Mouse (Mus musculus): Measurements from ENCODE around the gene Rap1gap2. TPM values are rescaled to one million over a fixed set of nuclear protein-coding genes. Genes with fewer than 3 reads are reported as not detected.

Rap1gap2 gene
- polyA plus RNA-seq, 1 experiment, result 0.81 TPM

DNA sequence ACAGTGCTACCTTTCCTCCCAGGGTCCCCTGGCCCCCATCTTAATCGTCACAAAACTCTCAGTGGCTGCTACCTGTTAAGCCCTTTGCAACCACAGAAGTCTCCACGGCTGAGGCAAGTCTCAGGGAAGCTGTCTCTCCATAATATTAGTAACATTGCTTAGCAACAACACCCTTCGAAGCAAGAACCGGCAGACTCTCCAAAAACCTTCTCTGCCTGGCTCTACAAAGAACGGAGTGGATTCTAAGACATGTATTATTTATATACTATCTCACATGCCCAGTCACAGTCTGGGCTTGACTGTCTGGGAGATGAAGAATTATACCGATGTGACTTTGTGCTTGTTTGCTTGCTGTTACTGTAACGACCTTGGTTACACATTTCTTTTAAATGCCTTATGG is 83.2 kb downstream of the Rap1gap2 start:
- Histone ChIP-seq H3K27me3 (replicated peaks) (peaks cover 55% of the 10 kb centered on the region), H3K4me1 (peaks cover 55% of the 10 kb centered on the region), H3K36me3 (replicated peaks; ENCODE audit: low read length) (no peaks in the 10 kb centered on the region), H3K4me3 (replicated peaks) (no peak overlapping the region), H3K9me3 (no peaks in the 10 kb centered on the region)
- no peak for TF ChIP-seq FLI1 (IDR thresholded peaks at IDR 0.05; ENCODE audit: low read length)
- no peak for TF ChIP-seq GATA1 (IDR thresholded peaks at IDR 0.05; ENCODE audit: borderline replicate concordance, low read length)

DNA sequence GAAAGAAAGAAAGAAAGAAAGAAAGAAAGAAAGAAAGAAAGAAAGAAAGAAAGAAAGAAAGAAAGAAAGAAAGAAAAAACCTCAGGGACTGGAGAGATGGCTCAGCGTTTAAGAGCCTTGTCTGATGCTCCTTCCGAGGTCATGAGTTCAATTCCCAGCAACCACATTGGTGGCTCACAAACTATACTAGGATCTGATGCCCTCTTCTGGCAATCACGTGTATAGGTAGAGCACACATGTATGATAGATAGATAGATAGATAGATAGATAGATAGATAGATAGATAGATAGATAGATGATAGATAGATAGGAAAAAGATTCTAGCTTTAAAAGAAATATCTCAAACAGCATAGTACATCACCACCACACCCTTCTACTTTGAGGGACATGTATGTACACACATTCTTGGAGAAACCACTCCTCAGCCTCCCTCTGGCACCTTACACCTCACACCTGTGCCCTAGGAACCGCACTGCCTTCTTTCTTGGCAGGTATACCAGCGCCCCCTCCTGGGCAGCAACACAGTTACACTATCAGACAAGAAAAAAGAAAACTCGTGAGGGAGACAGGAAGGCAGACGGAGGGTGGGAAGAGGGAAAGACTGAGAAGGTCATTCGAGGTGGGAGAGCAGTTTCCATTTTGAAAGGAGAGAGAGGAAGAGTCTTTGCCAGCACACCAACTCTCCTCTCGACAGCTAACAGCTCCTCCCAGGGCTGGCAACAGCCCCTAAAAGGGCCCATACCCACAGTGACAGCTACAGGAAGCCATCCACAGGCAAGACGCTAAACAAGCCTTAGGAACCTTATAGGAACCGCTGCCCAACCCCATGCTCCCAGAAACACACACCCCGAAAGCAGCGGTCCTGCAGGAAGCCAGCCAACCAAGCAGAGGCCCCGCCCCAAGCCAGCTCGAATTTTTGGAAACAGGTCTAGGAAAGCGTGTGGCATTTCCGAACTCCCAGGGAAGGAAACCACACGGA is 84.2 kb downstream of the Rap1gap2 start:
- peaks cover 61% of the 10 kb centered on the region for H3K27me3 ChIP-seq (replicated peaks)
- H3K36me3 ChIP-seq (replicated peaks; ENCODE audit: low read length), result no peaks in the 10 kb centered on the region
- H3K4me3 ChIP-seq (replicated peaks), result peak overlapping the region; percentile 87
- H3K4me1 ChIP-seq, result peaks cover 55% of the 10 kb centered on the region
- TF ChIP-seq GATA1 (IDR thresholded peaks at IDR 0.05; ENCODE audit: borderline replicate concordance, low read length), result no peak
- TF ChIP-seq FLI1 (IDR thresholded peaks at IDR 0.05; ENCODE audit: low read length), result no peak
- no peaks in the 10 kb centered on the region for H3K9me3 ChIP-seq

DNA sequence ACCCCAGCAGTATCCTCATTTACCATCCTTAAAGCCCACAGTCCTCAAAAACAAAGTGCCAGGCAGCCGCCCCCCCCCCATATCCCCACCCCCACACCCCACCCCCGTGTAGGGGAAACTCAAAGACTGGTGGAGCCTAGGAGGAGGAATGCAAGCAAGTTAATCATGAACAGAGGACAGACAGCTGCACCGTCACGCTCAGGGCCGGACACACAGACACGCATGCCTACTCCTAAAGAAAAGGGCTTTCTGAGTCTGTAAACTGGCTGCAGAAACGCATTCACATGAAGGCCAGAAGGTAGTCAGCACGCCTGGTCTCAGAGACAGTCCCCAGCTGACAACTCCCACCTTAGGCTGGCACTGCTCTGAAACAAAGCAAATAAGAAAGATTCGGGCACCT is 85.1 kb downstream of the Rap1gap2 start:
- no peak for TF ChIP-seq FLI1 (IDR thresholded peaks at IDR 0.05; ENCODE audit: low read length)
- no peak for TF ChIP-seq GATA1 (IDR thresholded peaks at IDR 0.05; ENCODE audit: borderline replicate concordance, low read length)
- H3K36me3 ChIP-seq (replicated peaks; ENCODE audit: low read length), result no peaks in the 10 kb centered on the region
- peaks cover 64% of the 10 kb centered on the region for H3K27me3 ChIP-seq (replicated peaks)
- H3K4me3 ChIP-seq (replicated peaks), result no peak overlapping the region
- peaks cover 48% of the 10 kb centered on the region for H3K4me1 ChIP-seq
- H3K9me3 ChIP-seq, result no peaks in the 10 kb centered on the region

DNA sequence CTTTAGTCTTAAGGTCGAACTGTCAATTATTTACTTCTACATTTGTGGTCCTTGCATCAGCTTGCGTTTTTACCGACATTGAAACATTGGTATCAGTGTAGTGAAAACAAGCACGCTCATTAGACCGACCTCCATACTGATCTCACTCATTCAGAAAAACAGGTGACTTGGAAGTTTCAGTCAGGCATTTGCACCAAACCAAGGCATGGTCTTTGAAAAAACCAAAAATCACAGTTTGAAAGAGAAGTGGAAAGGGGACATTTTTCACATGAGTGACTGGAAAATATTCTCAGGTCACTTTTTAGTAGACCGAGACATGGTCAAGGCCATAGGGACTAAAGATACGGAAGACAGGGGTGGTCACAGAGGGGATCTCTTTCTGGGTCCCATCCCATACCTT is 85.5 kb downstream of the Rap1gap2 start:
- no peaks in the 10 kb centered on the region for H3K9me3 ChIP-seq
- H3K4me1 ChIP-seq, result peaks cover 44% of the 10 kb centered on the region
- no peaks in the 10 kb centered on the region for H3K36me3 ChIP-seq (replicated peaks; ENCODE audit: low read length)
- peaks cover 67% of the 10 kb centered on the region for H3K27me3 ChIP-seq (replicated peaks)
- no peak overlapping the region for H3K4me3 ChIP-seq (replicated peaks)
- TF ChIP-seq FLI1 (IDR thresholded peaks at IDR 0.05; ENCODE audit: low read length) (no peak), GATA1 (IDR thresholded peaks at IDR 0.05; ENCODE audit: borderline replicate concordance, low read length) (no peak)

DNA sequence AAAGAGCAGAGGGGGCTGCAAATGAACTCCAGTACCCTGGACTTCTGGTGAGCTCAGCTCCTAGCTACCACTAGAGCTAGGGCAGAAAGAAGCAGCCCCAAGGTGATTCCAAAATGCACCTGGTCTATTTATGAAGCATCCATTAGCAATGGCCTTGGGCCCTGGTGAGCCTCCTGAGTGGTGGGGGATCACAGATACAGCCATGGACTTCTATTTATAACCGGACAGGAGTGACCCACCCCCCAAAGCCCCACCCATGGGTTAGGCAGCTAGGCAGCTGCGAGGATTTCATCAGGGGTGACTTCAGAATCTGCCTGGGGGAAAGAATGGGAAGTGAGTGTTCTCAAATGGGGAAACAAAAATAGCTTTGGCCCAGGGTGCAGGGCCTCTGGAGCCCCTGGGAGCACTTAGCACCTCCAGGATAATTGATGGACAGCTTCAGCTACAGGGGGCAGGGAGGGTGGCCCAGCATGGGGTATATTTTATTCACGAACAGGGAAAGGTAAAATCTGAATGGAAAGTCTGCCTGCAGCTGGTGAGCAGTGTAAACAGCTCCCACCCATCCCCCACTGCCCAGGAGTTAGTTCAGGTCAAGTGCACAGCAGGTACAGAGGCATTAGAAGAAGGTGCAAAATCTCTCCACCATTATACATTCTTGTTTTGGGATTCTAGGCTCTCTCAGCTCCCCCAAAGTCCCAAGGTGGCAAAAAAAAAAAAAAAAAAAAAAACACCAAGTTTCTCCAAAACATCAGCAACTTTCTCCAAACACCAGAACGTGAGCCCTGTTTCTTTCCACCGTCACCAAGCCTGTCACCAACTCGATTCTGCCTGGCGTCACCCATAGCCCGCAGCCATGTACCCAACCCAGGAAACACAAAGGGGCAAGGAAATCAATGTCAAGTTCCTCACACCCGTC is 86.4 kb downstream of the Rap1gap2 start:
- Histone ChIP-seq H3K9me3 (no peaks in the 10 kb centered on the region), H3K27me3 (replicated peaks) (peaks cover 76% of the 10 kb centered on the region), H3K4me1 (peaks cover 37% of the 10 kb centered on the region), H3K4me3 (replicated peaks) (no peak overlapping the region), H3K36me3 (replicated peaks; ENCODE audit: low read length) (no peaks in the 10 kb centered on the region)
- TF ChIP-seq FLI1 (IDR thresholded peaks at IDR 0.05; ENCODE audit: low read length), result no peak
- TF ChIP-seq GATA1 (IDR thresholded peaks at IDR 0.05; ENCODE audit: borderline replicate concordance, low read length), result no peak

DNA sequence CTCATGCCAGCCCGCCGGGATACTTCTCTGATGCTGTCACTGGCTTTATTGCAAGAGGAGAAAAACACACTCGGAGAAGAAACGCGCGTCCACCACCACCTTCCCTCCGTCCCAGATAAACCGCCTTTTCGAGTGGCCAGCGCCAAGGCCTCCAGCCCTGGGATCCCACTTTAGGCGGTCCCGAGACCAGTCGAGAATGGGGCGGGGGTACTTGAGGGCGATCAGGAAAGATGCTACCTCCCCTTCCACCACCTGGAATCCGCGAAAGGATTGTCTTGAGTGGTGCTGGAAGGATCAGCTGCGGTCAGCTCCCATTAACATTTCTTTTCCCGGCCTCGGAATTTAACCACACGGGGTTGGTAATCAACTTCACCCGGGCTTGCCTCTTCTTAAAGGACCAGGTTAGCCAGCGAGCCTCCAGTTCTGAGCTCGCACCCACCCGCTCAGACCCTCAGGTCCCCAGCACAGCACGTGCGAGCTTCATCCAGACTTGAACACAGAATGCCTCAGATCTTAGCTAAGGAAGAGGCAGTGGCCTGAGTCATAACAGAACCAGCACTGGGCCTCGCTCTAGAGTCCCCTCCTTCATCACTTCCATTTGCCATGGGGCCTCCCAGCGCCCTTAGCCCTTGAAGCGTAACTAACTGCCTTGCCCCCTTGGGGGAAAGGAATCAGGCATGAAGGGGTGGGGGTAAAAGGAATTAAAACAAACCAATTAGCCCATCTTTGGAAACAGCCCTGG is 87.3 kb downstream of the Rap1gap2 start:
- no peak for TF ChIP-seq FLI1 (IDR thresholded peaks at IDR 0.05; ENCODE audit: low read length)
- TF ChIP-seq GATA1 (IDR thresholded peaks at IDR 0.05; ENCODE audit: borderline replicate concordance, low read length), result no peak
- peaks cover 83% of the 10 kb centered on the region for H3K27me3 ChIP-seq (replicated peaks)
- peak overlapping the region; percentile 89 for H3K4me3 ChIP-seq (replicated peaks)
- H3K9me3 ChIP-seq, result no peaks in the 10 kb centered on the region
- peaks cover 37% of the 10 kb centered on the region for H3K4me1 ChIP-seq
- H3K36me3 ChIP-seq (replicated peaks; ENCODE audit: low read length), result no peaks in the 10 kb centered on the region

DNA sequence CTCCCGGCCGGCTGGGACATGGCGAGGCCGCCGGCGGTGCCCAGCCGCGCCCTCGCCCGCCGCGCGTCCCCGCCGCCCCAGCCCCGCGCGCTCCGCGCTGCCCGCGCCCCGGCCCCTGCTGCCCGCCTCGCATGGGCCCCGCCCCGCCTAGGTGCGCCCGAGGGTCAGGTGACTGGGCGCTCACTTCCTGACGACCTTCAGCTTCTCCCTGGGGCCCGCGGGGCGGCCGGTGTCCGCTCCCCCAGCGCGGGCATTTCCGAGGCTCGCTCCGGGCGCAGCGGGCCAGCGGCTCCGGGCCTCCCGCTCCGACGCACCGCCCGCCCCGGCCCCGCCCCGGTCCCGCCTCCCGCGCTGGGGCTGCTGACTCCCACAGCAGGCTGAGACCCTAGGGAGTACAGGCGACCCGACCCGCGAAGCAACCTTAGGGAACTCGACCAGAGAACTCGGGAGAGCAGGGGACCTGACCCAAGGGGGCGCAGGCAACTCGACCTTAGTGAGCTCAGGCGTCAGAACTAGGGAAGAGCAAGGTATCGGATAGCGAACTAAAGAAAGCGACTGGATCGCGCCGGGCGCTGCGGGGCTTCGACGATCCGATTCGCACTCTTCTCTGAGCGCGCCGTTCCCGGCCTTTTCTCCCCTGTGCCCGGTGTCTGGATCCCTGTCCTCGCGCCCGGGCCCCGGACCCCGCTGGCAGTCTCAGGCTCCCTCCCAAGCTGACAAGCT is 88.1 kb downstream of the Rap1gap2 start:
- no peaks in the 10 kb centered on the region for H3K36me3 ChIP-seq (replicated peaks; ENCODE audit: low read length)
- no peaks in the 10 kb centered on the region for H3K9me3 ChIP-seq
- H3K4me3 ChIP-seq (replicated peaks), result peak overlapping the region; percentile 89
- peaks cover 86% of the 10 kb centered on the region for H3K27me3 ChIP-seq (replicated peaks)
- H3K4me1 ChIP-seq, result peaks cover 37% of the 10 kb centered on the region
- TF ChIP-seq FLI1 (IDR thresholded peaks at IDR 0.05; ENCODE audit: low read length) (no peak), GATA1 (IDR thresholded peaks at IDR 0.05; ENCODE audit: borderline replicate concordance, low read length) (no peak)

DNA sequence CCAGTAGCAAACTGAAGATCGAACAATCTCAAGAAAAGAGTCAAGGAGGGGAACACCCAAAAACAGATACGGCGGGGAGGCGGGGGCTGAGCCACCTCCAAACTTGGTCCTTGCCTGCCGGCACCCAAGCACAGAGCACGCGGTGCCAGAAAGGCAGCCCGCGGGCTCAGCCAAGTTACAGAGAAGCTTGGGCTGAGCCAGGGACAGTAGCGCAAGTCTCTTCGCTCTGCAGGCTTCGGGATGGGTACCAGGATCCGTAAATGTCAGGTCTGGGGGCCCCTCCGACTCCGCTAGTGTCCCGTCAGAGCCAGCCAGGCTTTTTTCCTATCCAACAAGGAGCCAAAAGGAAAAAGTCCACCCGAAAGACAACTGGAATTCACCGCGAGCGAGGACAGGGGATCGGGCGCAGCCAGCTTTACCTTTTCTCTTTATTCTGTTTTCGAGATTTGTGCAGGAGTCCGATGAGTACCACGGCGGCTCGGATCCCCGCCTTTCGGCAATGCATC is 88.7 kb downstream of the Rap1gap2 start:
- Histone ChIP-seq H3K36me3 (replicated peaks; ENCODE audit: low read length) (no peaks in the 10 kb centered on the region), H3K4me3 (replicated peaks) (peak overlapping the region; percentile 89), H3K9me3 (no peaks in the 10 kb centered on the region), H3K4me1 (peaks cover 32% of the 10 kb centered on the region), H3K27me3 (replicated peaks) (peaks cover 87% of the 10 kb centered on the region)
- TF ChIP-seq FLI1 (IDR thresholded peaks at IDR 0.05; ENCODE audit: low read length) (no peak), GATA1 (IDR thresholded peaks at IDR 0.05; ENCODE audit: borderline replicate concordance, low read length) (no peak)
